Mouse (Mus musculus) kidney, adult 18-20 months (tissue): ENCODE results near the gene Fam76a.
A peak's percentile ranks its signal among the peaks of the same experiment; 100 is the strongest.

ENCODE experiments used
- DNase-seq: peaks from one replicate; pipeline ENCODE4 v3.0.0; 2021

The Fam76a gene

GRCm38 (mm10) chr4:132922558-132923008 is at the start of gene Fam76a:
Gene Fam76a, minus strand, starts transcription at chr4:132922558.
- DNase-seq: peak; percentile 100

GRCm38 (mm10) chr4:132972101-132972500 is 49.7 kb upstream of the Fam76a start:
- no peak for DNase-seq

GRCm38 (mm10) chr4:132971601-132972000 is 49.2 kb upstream of the Fam76a start:
- no peak for DNase-seq

- DNase-seq: no peak
Observed at GRCm38 (mm10) chr4:132968105-132968938, 46.0 kb upstream of the Fam76a start.

GRCm38 (mm10) chr4:132964473-132964872 is 42.1 kb upstream of the Fam76a start:
- no peak for DNase-seq

- no peak for DNase-seq
Observed at GRCm38 (mm10) chr4:132964064-132964463, 41.7 kb upstream of the Fam76a start.

- DNase-seq: no peak
Observed at GRCm38 (mm10) chr4:132963436-132963835, 41.1 kb upstream of the Fam76a start.

GRCm38 (mm10) chr4:132962628-132963027 is 40.3 kb upstream of the Fam76a start:
- no peak for DNase-seq

- DNase-seq: no peak
Observed at GRCm38 (mm10) chr4:132961866-132962265, 39.5 kb upstream of the Fam76a start.

- DNase-seq: peak; percentile 58
Observed at GRCm38 (mm10) chr4:132960864-132961639, 38.7 kb upstream of the Fam76a start.

- no peak for DNase-seq
Observed at GRCm38 (mm10) chr4:132960313-132960712, 38.0 kb upstream of the Fam76a start.

- no peak for DNase-seq
Observed at GRCm38 (mm10) chr4:132959679-132960045, 37.3 kb upstream of the Fam76a start.

GRCm38 (mm10) chr4:132958741-132959678 is 36.7 kb upstream of the Fam76a start:
- DNase-seq: no peak

- DNase-seq: no peak
Observed at GRCm38 (mm10) chr4:132955395-132955791, 33.0 kb upstream of the Fam76a start.

GRCm38 (mm10) chr4:132954530-132955394 is 32.4 kb upstream of the Fam76a start:
- DNase-seq: no peak

GRCm38 (mm10) chr4:132950999-132951398 is 28.6 kb upstream of the Fam76a start:
- no peak for DNase-seq

- no peak for DNase-seq
Observed at GRCm38 (mm10) chr4:132949882-132950532, 27.6 kb upstream of the Fam76a start.

- peak; percentile 37 for DNase-seq
Observed at GRCm38 (mm10) chr4:132946047-132947001, 24.0 kb upstream of the Fam76a start.

GRCm38 (mm10) chr4:132945261-132946046 is 23.1 kb upstream of the Fam76a start:
- DNase-seq: peak; percentile 89
